Mouse (Mus musculus): ENCODE results near the gene Mxra7. TPM values are rescaled to one million over a fixed set of nuclear protein-coding genes. Genes with fewer than 3 reads are reported as not detected.
"Not testable (repeated sequence)": the region's sequence is repeated elsewhere in the genome, so short reads cannot be mapped to it uniquely, and the experiment has no call there.

Gene Mxra7
- polyA plus RNA-seq, 1 experiment = 6.3 TPM

DNA sequence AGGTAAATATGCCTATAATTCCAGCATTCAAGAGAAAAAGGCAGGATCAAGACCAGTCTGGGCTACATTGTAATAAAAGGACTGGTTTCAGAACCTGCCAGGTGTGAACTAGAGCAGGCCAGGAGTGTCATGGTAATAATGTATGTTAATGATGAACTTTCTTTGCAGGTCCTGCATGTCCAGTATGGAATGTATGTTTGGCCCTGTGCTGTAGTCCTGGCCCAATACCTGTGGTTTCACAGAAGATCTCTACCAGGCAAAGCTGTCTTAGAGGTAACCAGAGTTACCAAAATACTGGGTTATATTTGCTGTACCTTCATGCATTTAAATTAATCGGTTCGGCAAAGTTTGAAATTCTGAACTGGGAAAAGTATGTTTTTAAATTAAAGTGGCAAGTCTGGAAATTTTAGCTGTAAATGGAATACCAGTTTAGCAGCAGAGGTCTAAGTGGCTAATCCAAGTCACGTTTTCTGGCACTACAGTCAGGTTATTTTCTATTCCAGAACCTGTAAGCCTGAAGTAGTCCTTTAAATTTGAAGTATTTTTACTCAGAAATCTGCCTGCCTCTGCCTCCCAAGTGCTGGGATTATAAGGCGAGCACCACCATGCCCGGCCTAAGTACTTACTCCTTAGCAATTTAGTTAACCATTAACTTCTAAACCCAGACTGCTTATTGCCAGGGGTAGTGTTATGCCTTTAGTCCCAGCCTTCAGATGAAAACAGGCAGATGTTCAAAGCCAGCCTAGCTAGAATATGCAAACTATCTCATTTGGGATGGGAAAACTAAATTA is 20.4 kb upstream of the Mxra7 start:
- 61% methylated on average over 5 of the region's 5 CpGs for WGBS
- no peak for DNase-seq (ENCODE audit: low read depth, low spot score)

DNA sequence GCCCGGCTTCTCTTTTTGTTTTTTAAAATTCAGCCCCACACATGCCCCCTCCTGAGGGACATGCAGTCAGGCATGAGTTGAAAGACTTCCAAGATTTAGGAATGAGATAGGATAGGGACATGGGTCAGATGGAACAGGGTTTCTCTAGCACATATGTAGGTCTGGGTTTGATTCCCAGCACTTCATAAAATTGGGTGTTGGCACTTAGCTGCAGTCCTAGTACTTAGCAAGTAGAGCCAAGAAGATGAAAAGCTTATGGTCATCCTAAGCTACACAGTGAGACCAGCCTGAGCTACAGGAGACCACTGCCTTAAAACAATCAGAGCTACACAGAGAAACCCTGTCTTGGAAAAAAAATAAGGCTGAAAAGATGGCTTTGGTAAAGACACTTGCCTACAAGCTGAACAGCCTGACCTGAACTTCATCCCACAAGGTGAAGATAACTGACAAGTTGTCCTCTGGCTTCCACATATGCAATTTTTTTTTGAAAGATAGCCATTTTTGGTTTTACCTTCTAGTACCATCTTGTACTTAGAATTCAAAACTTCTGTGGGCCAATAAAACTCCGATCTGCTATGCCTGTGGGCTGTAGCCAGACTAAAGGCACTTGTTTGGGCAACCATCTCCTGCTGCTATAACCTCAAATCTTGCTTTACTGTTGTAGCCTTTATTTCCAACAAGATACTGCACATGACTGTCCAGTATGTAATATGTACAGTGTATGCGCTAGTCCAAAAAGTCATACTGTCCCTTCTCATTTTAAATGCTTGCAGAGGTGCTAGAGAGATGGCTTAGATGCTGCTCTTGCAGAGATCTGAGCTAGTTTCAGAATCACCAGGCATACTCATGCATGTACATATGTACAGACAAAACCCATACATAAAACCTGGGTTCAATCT is 19.6 kb upstream of the Mxra7 start:
- 88% methylated on average over 3 of the region's 3 CpGs for WGBS
- DNase-seq (ENCODE audit: low read depth, low spot score) = no peak

DNA sequence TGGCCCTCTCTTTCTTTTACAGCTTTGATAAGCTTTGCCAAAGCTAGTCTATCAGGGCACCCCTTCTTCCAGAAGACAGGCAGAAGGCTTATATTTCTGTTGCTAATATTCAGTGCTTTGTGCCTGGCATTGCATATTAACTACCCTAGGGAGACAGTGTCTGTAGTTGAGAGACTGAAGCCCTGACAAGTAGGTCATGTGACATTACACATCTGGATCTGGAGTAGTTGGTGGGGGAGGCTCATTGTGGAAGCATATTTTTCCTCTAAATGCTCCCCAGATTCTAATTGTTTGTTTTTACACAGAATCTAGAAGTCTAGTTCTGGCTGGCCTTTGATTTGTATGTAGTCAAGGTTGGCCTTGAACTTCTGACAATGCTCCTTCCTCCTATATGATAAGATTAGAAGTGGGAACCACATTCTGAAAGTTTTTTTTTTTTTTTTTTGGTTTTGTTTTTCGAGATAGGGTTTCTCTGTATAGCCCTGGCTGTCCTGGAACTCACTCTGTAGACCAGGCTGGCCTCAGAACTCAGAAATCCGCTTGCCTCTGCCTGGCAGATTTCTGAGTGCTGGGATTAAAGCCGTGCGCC is 18.8 kb upstream of the Mxra7 start:
- DNase-seq (ENCODE audit: low read depth, low spot score) = no peak
- 74% methylated on average over 4 of the region's 4 CpGs for WGBS

DNA sequence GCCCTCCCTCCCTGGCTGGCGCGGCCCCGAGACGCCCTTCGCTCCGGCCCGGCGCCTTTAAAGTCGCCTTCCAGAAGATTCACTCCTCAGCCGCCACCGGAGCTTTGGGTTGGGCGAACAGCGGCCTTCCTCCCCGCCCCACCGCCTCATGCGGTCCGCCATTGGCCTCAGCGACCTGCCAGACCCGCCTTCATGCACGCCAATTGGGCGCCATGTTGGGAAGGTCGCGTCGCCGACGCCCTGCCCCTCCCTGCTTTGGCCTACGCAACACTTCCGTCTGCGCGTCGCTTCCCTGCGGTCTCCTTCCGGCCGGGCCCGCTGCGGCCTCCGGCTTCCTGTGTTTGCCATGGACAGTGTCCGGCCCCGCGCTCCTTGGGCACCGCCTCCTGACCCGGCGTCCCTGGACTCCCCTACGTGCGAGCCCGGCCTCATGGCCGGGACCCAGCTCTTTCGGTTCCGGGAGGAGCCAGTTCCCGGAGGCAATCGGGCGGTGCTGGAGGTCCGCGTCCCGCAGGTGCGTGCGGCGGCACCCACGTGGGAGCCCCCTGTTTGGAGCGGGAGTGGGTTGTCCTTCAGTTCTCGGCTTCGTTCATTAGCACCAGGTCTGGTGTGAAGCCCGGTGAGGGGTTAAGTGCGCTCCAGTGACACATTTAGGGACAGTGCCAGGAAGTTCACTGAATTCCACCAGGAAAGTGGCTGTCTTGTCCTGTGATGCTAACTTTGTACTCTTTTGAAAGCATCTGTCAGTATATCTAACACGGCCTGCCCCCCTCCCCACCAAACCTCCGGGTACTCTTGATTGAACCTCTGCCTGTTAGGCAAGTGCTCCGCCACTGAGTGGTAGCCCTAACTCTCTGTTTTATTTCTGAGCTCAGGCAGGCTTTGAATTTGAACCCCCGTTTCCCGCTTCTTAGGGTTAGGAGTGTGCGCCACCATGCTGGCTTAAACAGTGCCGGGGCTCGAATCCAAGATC is 15.7 kb upstream of the Mxra7 start, which contains the start of the genes Mettl23 and Jmjd6:
TSS of gene Mettl23 (plus strand) at position 18 of the 973 bp plus-strand sequence.
TSS of gene Jmjd6 (minus strand) at position 189 of the 973 bp plus-strand sequence.
- WGBS = under 1% methylated on average over 72 of the region's 72 CpGs
- DNase-seq (ENCODE audit: low read depth, low spot score) = peak; percentile 86

DNA sequence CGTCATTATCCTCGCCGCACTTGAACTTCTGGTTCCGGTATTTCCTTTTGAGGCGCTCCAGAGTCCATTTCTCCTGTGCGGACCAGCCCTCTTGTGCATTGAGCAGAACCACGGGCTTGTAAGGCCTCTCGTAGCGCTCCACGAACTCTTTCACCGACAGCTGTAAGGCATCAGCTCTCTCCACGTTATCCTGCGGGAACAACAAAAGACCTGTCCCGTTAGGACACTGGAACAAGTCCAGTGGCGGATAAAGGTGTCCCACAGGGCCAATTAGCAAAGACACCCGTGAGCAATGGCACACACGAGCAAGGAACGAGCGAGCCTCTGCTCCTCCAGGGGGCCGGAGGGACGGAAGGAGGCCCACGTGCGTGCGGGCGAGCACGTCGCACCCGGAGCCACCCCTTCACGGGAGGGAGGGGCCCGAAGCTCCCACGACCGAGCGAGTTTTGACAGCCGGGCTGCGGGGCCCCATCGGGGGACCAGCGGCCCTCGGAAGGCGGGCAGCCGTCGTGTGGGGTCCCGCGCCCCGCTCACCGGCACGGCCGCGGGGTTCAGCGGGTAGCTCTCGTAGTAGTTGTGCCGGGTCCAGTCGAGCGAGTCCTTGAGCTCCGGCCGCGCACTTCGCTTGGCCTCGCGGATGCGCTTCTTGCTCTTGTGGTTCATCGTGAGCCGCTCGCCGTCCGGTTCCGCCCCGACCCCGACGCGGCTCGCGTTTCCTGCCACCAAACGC is 14.8 kb upstream of the Mxra7 start:
- no peak for DNase-seq (ENCODE audit: low read depth, low spot score)
- WGBS = under 1% methylated on average over 73 of the region's 73 CpGs

DNA sequence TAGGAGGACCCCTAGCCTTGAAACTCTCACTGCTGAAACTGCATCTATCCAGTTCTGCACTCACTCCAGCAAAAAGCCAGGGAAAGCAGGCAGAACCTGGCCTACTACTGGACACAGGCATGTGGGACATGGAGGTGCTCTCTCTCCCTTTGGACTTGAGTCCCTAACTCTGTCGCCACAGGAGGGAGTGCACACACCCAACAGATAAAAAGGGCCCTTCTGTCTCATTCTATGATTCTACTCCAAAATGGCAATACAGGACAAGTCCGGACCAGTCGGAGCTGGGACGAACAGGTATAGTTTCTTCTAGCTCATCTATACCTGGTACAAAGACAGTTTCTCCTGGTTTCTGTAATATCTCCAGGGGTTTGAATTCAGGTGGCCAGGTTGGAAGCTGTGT is 12.9 kb upstream of the Mxra7 start:
- DNase-seq (ENCODE audit: low read depth, low spot score) = no peak
- WGBS = 74% methylated on average over 4 of the region's 4 CpGs

DNA sequence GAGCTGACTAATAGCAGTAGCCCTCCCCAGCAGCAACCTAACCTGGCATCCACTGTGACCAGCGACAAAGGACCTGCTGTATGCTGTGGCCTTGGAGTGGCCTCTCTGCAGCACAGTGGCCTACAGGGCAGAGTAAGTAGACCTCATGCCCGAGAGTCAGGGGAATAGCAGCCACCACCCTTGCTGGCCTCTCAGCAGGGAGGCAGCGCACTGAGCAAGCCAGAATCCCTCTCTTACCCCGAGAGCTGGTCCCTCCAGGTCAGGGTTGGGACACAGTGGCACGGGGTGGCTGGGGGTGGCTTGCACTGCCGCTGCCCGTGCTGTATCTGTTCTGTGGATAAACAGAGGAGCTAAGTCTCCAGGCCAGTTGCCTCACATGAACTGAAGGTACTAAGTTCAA is 11.8 kb upstream of the Mxra7 start:
- no peak for DNase-seq (ENCODE audit: low read depth, low spot score)

DNA sequence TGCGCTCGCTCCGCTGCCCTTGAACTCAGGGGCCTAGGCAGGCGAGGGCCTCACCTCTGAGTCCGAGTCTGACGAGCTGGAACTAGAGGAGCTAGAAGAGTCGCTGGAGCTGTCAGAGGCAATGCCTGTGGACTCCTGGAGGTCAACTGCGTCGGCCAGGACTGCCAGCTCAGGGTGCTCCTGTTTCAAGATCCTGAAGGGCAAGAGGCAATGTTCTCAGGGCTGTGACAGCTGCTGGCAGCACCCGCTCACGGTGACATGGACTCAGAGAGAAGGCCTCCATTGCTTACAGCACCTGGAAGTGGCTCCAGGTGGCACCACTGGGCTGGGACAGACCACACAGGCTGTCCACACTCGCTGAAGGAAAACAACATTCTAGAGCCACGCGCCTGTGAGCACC is 11.1 kb upstream of the Mxra7 start:
- WGBS = 86% methylated on average over 14 of the region's 14 CpGs
- no peak for DNase-seq (ENCODE audit: low read depth, low spot score)

More for the DNA sequence above, 11.8 kb upstream of the Mxra7 start:
- WGBS = 79% methylated on average over 7 of the region's 7 CpGs

DNA sequence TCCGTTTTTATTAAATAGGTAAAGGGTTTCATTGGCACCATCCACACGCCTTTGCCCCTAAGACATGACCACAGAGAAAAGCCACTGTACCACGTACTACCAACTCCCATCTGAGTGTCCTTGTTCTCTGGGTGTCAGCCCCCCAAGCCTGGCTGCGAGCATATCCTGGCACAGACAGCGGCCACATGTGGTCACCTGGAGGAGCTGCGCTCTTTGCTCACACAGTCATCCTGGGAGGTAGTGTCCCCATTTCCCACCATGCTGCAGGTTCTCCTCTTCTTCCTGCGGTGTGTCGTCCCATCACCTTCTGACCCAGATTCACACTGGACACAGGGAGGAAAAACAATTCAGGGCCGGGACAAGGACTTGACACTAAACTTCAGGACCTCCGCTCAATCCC is 9.6 kb upstream of the Mxra7 start:
- 91% methylated on average over 10 of the region's 10 CpGs for WGBS
- DNase-seq (ENCODE audit: low read depth, low spot score) = no peak

DNA sequence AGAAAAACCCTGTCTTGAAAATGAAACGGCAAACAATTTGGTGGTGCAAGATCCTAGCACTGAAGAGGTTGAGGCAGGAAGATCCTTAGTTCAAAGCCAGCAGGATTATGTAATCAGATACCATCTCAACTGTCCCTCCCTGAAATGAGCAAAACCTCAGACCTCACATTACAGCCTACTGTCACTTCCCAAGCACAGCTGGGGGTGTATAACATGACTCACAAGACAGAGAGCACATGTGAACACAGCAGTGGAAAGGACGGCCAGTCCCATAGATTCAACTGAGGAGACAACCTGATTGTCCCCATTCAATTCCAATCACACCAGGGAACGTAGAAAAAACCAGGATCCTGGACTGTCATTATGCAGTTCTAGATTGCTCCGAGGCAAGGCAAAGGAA is 8.4 kb upstream of the Mxra7 start:
- 80% methylated on average over 4 of the region's 4 CpGs for WGBS
- no peak for DNase-seq (ENCODE audit: low read depth, low spot score)

DNA sequence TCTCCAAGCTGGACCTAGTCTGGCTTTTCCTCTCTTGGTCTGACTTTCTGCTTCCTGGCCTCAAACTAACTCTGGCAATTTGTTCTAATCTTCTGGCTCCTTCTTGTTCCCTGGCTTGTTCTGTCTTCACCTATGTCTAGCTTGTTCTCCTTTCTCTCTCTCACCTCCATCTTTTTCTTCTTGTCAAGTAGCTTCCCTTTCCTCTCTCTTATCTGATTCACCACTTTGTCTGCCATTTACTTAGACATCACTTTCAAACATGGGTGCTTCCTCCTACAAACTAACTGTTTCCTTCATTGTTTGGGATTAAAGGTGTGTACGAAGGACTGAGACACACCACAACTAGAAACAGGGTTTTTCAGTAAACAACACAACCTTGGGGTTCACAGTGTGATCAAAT is 7.1 kb upstream of the Mxra7 start:
- no peak for DNase-seq (ENCODE audit: low read depth, low spot score)

DNA sequence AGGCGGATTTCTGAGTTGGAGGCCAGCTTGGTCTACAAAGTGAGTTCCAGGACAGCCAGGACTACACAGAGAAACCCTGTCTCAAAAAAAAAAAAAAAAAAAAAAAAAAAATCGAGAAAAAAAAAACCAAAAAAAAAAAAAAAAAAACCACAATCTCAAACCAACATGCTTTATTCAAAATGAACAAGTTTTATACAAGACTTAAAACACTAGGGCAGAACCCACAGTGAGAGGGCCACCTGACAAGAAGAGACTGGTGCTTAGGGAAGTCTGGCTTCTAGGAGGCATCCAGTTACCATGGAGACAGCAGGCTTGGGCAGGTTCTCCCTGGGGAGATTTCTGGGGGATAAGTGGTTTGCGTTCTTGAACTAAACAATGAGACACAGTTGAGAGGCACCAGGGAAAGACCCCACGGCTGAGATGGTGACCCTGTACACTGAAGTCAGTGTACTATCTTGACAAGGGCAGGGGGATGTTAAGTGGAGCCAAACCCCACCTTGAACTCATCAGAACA is 4.4 kb upstream of the Mxra7 start:
- DNase-seq (ENCODE audit: low read depth, low spot score) = no peak
- WGBS = 57% methylated on average over 4 of the region's 4 CpGs

More for the DNA sequence above, 7.1 kb upstream of the Mxra7 start:
- WGBS = 92% methylated on average over 1 of the region's 1 CpGs

DNA sequence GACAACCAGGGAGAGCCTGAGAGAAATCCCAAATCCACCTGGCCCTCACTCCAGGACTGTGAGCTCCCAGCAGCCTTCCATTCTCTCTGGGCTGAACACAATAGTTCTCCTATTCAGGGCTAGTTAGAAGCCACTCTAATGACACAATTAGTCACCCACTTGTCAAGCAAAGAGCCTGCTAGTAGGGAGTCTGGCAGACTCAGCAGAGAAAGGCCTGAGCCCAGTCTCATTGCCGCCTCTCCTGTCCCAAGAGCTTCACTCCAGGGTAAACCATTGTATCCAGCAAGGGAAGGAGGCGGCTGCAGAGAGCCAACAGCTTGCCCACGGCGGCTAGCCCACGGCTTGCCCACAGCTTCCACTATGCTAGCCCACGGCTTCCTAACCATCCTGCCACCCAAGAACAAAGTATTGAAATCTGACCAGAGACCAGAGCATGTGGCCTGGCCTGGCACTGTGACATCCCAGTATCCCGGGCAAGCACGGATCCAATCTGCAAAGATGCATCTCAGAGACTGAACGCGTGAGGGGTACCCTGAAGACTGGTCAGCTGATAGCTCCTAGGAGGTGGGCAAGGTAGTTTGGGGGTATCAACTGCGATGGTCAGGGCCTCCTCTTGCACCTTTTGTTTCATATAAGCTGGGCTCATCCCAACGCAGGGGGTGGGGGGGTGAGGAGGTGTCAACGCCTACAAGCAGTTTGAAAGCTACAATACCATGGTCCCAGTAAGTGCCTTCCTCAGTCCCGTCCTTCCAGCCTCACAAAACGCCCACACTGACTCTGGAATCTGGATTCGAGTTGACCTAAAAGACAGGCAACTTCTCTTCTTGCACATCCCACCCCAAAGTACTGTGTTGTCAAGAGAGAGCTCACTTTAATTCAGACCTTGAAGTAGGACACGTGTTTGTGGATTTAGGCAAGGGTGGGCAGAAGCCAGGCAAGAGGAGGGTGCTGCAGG is 1.0 kb downstream of the Mxra7 start:
- WGBS = 56% methylated on average over 17 of the region's 17 CpGs

DNA sequence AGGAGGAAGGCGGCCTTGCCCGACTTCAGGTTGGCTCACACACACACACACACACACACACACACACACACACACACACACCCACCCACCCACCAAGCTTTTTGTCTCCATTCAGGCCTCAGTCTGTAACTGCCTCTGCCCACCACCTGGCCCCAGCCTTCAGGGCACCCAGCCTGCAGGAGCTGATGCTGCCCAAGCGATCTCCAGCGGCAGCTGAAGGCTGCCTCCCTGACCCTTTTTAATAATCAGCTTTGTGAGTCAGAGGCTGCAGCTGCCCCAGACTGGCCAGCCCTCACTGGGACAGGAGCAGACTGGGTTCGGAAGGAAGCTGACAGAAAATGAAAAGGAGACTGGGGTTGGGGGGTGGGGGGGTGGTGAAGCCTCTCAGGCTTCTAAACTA is 2.6 kb downstream of the Mxra7 start:
- 83% methylated on average over 5 of the region's 5 CpGs for WGBS
- no peak for DNase-seq (ENCODE audit: low read depth, low spot score)

More for the DNA sequence above, 1.0 kb downstream of the Mxra7 start:
- no peak for DNase-seq (ENCODE audit: low read depth, low spot score)

DNA sequence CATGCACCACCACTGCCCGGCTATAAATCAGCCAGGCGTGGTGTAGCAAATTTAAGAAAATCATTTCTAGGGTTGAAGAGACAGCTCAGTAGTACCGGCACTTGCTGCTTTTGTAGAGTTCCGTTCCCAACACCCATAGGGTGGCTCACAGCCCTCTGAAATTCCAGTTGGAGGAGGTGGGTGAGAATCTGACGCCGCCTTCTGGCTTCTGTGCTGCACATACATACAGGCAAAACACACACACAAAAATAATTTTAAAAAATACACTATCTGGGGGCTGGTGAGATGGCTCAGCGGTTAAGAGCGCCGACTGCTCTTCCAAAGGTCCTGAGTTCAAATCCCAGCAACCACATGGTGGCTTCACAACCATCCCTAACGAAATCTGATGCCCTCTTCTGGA is 4.0 kb downstream of the Mxra7 start:
- 96% methylated on average over 10 of the region's 10 CpGs for WGBS
- not testable (repeated sequence) for DNase-seq (ENCODE audit: low read depth, low spot score)

DNA sequence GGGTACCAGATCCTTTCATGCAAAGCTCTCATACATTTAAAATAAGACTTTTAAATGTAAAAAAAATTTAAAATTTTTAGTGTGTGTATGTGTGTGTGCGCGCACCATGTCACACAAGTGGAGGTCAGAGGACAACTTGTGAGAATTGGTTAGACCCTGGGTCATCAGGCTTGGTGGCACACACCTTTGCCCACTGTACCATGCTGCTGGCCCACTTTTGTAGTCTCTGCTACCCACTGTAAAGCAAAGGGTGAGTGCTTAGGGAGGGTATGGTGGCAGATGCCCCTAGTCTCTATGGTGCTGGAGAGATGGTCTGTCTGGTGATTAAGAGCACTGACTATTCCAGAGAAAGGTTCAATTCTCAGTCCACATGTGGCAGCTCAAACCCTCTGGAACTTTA is 4.6 kb downstream of the Mxra7 start:
- 100% methylated on average over 2 of the region's 2 CpGs for WGBS
- DNase-seq (ENCODE audit: low read depth, low spot score) = no peak

DNA sequence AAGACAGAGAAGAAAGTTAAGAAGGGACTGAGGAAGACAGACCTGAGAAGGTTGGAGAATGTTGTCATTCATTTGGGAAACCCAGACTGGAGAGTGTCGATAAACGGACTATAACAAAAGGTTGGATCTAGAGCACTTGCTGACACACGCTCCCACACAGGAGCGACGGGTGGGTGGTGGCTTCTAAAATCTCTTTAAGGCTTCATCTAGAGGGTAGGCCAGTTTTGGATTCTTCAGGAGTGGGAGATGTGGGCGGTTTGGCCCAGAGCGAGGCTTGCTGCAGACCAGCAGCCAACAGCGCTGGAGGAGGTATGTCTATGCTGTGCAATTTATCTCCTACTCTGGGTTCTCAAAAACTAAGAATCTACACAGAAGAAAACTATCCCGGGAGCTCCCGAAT is 5.2 kb downstream of the Mxra7 start:
- 80% methylated on average over 10 of the region's 10 CpGs for WGBS

More for the DNA sequence above, 5.2 kb downstream of the Mxra7 start:
- DNase-seq (ENCODE audit: low read depth, low spot score) = no peak

All from large intestine, adult 2 months (tissue).